Mouse (Mus musculus): ENCODE measurements around the gene Zfx.
A peak's percentile ranks its signal among the peaks of the same experiment; 100 is the strongest.

Gene Zfx

GRCm38 (mm10) chrX:94123059-94123839 is at the start of gene Zfx:
Gene Zfx (minus strand): TSS chrX:94123702.
- peak; percentile 81 for DNase-seq (ENCODE audit: low spot score)

- DNase-seq (ENCODE audit: low spot score), result no peak
These were observed 45.8 kb upstream of the Zfx start for GRCm38 (mm10) chrX:94169348-94169747.

- no peak for DNase-seq (ENCODE audit: low spot score)
These were observed 28.8 kb upstream of the Zfx start for GRCm38 (mm10) chrX:94152251-94152830.

- DNase-seq (ENCODE audit: low spot score), result peak; percentile 14
These were observed 27.0 kb upstream of the Zfx start for GRCm38 (mm10) chrX:94150471-94150870.

- DNase-seq (ENCODE audit: low spot score), result no peak
These were observed 18.7 kb upstream of the Zfx start for GRCm38 (mm10) chrX:94142004-94142771.

GRCm38 (mm10) chrX:94140080-94140479 is 16.6 kb upstream of the Zfx start:
- DNase-seq (ENCODE audit: low spot score), result no peak

- no peak for DNase-seq (ENCODE audit: low spot score)
These were observed 14.8 kb upstream of the Zfx start for GRCm38 (mm10) chrX:94138256-94138655.

- no peak for DNase-seq (ENCODE audit: low spot score)
These were observed 11.6 kb upstream of the Zfx start for GRCm38 (mm10) chrX:94135084-94135483.

- no peak for DNase-seq (ENCODE audit: low spot score)
These were observed 10.0 kb upstream of the Zfx start for GRCm38 (mm10) chrX:94133551-94133950.

- DNase-seq (ENCODE audit: low spot score), result no peak
These were observed 8.7 kb upstream of the Zfx start for GRCm38 (mm10) chrX:94132239-94132638.

- DNase-seq (ENCODE audit: low spot score), result no peak
These were observed 6.2 kb upstream of the Zfx start for GRCm38 (mm10) chrX:94129712-94130111.

- DNase-seq (ENCODE audit: low spot score), result no peak
These were observed 2.4 kb upstream of the Zfx start for GRCm38 (mm10) chrX:94125950-94126349.

GRCm38 (mm10) chrX:94122709-94123058 is 818 bp downstream of the Zfx start:
- DNase-seq (ENCODE audit: low spot score), result no peak

GRCm38 (mm10) chrX:94121866-94122708 is 1.4 kb downstream of the Zfx start:
- peak; percentile 87 for DNase-seq (ENCODE audit: low spot score)

GRCm38 (mm10) chrX:94121161-94121856 is 2.2 kb downstream of the Zfx start:
- peak; percentile 21 for DNase-seq (ENCODE audit: low spot score)

GRCm38 (mm10) chrX:94118350-94118749 is 5.2 kb downstream of the Zfx start:
- DNase-seq (ENCODE audit: low spot score), result no peak

GRCm38 (mm10) chrX:94115882-94116281 is 7.6 kb downstream of the Zfx start:
- no peak for DNase-seq (ENCODE audit: low spot score)

GRCm38 (mm10) chrX:94105964-94106363 is 17.5 kb downstream of the Zfx start:
- no peak for DNase-seq (ENCODE audit: low spot score)

- DNase-seq (ENCODE audit: low spot score), result no peak
These were observed 20.6 kb downstream of the Zfx start for GRCm38 (mm10) chrX:94102938-94103337.

GRCm38 (mm10) chrX:94100561-94100960 is 22.9 kb downstream of the Zfx start:
- DNase-seq (ENCODE audit: low spot score), result no peak

- no peak for DNase-seq (ENCODE audit: low spot score)
These were observed 32.5 kb downstream of the Zfx start for GRCm38 (mm10) chrX:94091001-94091400.

- peak; percentile 23 for DNase-seq (ENCODE audit: low spot score)
These were observed 62.3 kb downstream of the Zfx start for GRCm38 (mm10) chrX:94061246-94061645.
